Mouse (Mus musculus): ENCODE measurements around the gene A730009L09Rik. TPM values are rescaled to one million over a fixed set of nuclear protein-coding genes. Genes with fewer than 3 reads are reported as not detected.

A730009L09Rik gene
- total RNA-seq, 2 experiments from 2014 or later, result not detected

DNA sequence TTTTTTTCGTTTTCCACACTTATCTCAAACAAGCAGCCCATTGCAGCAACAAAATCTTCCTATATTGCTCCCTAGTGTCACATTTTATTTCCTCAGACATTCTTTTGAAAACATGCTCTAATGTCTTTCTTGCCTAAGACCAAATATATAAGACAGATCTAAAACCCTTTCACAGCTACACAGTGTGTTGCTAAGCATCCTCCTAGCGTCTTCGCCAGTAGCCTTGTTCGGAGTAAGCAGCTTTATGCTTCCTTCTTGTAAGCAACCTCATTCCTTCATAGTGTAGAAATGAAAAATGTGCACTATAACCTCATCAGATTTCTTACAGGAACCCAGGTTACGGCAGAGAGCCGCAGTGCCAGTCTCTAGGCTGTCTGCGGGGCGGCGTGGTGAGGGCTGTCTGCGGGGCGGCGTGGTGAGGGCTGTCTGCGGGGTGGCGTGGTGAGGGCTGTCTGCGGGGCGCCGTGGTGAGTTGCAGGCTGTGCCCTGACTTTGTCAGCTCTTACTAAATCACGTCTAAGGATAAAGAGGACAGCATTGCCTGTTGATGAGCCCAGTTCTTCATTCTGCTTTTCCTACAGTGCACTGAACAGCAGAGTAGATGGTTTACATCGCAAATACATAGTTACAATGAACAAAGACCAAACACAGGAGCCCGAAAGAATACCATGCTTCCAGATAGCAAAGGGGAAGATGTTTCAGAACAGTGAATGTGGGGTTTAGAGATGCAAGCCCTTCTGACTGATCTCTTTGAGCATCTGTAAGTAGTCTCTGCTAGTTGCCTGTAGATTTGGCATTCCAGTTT lies 43.4 kb downstream of the A730009L09Rik start:
- intact Hi-C loops (cut with DNase I), result loop anchor here (2.0 kb wide), 1 partner anchor 32 kb away; no protein-coding TSS in a partner anchor

DNA sequence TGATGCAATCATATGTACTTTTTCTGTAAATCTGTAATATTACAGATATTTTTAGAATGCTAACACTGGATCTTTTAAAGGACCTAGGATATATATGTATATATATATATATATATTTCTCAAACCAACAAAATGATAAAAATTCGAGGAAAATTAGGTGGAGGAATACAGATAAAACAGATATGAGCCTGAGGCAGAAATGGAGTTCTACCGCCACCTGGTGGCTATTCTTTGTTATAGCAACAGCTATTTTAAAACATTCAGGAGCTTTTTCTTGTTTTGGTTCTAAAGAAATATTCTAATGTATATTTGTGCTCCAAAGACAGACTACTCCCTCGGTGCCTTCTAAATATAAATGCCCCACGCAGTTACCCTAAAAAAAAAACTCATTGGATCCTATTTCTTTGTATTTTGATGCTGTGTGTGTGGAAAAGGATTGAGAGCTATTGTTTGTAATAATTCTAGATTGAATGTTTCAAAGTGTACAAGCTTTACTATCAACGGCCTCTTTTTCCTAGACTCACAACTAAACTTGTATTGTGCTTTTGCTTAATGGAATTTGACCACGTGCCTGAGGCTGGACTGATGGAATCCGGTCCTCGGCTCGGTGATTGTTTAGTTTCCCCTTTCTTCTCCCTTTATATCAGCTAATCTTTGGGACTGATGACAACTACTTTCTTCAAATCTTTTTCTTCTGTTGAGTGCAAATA lies 44.8 kb downstream of the A730009L09Rik start:
- no peak for DNase-seq (ENCODE audit: low spot score)
- intact Hi-C loops (cut with DNase I), result loop anchor here (2.0 kb wide), 1 partner anchor 33 kb away; no protein-coding TSS in a partner anchor

More for the DNA sequence above, 43.4 kb downstream of the A730009L09Rik start:
- DNase-seq (ENCODE audit: low spot score), result no peak

DNA sequence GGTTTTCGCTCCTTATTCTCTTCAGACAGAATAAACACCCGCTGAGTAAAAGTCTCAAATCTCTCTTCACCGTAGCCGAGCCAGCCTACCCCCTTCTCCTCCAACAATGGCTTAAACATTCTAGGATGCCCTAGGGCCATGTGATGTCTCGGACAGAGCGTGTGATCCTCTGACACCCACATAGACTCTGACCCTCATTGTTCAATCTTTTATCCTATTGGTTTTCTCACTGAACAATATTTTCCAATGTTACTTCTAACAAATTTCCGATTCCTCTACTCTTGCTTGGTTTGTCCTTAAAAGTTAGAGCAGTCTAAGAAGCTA lies 45.3 kb downstream of the A730009L09Rik start:
- no peak for DNase-seq (ENCODE audit: low spot score)
- intact Hi-C loops (cut with DNase I), result no loop called here

Other genes with a start within 250 kb of the A730009L09Rik start
- 10 to 100 TPM; 34.3 to 38.8 TPM for gene Mrpl39, start 220.6 kb downstream of the A730009L09Rik start, total RNA-seq (2021)

All from heart, postnatal 25 days (tissue).